14 mouse cellular contexts compared by ENCODE assay signal in the genomic region with DNA sequence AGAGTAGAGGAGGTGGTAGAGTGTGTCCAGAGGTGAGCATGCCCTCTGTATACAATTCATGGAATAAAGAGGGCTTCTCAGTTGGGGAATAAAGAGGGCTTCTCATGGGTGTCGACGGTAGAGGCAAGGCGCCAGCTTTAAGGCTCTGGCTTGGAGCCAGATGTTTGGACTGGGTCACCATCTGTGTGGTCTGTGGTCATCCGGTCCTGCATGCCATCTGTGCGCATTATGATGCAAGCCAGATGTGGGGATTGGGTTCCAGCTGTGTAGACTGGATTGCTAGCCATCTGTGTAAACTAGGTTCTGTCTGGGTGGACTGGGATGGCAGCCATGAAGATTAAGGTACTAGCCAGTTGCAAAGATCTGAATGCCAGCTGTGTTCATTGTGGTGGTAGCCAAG.
"Had no signal": no experiment of that assay in that cellular context is flagged by ENCODE, and none has a peak within 500 bp of the region (broad histone marks: within the 10 kb centered on the region; RNA-seq: fewer than 3 reads in every experiment).

No protein-coding gene starts in this region.

- H3K27me3 ChIP-seq: limb, embryonic 15.5 days; liver, embryonic 12.5 days; lung, embryonic 15.5 days; midbrain, embryonic 12.5 days; neural tube, embryonic 12.5 days; stomach, embryonic 15.5 days had no signal

- H3K9me3 ChIP-seq: limb, embryonic 15.5 days; liver, embryonic 12.5 days; lung, embryonic 15.5 days; midbrain, embryonic 12.5 days; neural tube, embryonic 12.5 days; stomach, embryonic 15.5 days had no signal

- H3K4me1 ChIP-seq: limb, embryonic 15.5 days; liver, embryonic 12.5 days; lung, embryonic 15.5 days; stomach, embryonic 15.5 days had no signal

- H3K36me3 ChIP-seq: limb, embryonic 15.5 days; liver, embryonic 12.5 days; lung, embryonic 15.5 days; midbrain, embryonic 12.5 days; neural tube, embryonic 12.5 days; stomach, embryonic 15.5 days had no signal

- H3K27ac ChIP-seq: kidney, postnatal 0 days; layer of hippocampus, adult 2 months; limb, embryonic 15.5 days; liver, embryonic 12.5 days; lung, embryonic 15.5 days; midbrain, embryonic 12.5 days; neural tube, embryonic 12.5 days; stomach, embryonic 15.5 days had no signal

- ATAC-seq: liver, embryonic 12.5 days; midbrain, embryonic 16.5 days had no signal

- H3K4me3 ChIP-seq: layer of hippocampus, adult 2 months; limb, embryonic 15.5 days; liver, embryonic 12.5 days; lung, embryonic 15.5 days; midbrain, embryonic 12.5 days; neural tube, embryonic 12.5 days; stomach, embryonic 15.5 days had no signal

- H3K9ac ChIP-seq: limb, embryonic 15.5 days; liver, embryonic 12.5 days; lung, embryonic 15.5 days; midbrain, embryonic 12.5 days; neural tube, embryonic 12.5 days; stomach, embryonic 15.5 days had no signal

- H3K4me2 ChIP-seq: limb, embryonic 15.5 days; liver, embryonic 12.5 days; lung, embryonic 15.5 days; midbrain, embryonic 12.5 days; neural tube, embryonic 12.5 days; stomach, embryonic 15.5 days had no signal

- DNase-seq: kidney, adult 11 months; kidney, adult 9 months; kidney, postnatal 4 days; thymus, adult 2 months; thymus, postnatal 25 days had no signal
